Mouse (Mus musculus): ENCODE data around the gene Qprt.

Gene Qprt

DNA sequence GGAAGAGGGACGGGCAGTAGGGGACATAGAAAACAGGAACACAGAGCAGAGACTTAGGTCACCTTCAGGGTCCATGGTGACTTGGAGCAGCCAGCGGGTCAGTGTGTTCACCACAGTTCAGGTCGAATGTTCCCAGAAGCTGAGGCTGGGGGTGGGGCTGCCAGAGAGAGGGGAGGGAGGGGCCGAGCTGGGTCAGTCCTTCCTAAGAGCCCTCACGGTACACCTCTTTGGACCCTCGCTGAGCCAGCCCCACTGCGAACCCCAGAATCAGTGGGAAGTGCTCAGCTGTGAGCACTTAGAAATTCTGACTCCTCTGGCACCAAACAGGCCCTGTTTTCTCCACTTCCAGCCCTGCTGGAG, at the start of gene Qprt:
TSS of gene Qprt (minus strand) at position 316 of the 360 bp plus-strand sequence.
- 50% methylated on average over 7 of the region's 7 CpGs for WGBS

DNA sequence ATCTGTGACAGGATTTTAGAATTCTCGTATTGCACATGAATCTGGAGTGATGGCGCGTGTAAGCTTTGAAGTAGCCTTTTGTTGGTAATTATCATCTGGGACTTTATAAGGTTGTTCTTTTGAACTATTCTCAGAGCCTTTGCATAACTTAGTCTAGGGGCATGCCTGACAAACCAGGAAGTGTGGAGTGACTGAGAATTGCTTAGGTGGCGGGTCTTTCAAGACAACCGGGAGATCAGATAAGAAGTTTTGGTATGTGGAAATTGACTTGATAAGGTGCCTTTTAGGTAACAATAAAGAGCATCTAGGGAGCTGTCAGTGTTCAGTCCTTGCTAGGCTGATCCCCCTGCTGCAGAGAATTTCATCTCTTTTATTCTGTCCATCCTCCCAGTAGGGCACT, 44.5 kb upstream of the Qprt start:
- 93% methylated on average over 5 of the region's 5 CpGs for WGBS

DNA sequence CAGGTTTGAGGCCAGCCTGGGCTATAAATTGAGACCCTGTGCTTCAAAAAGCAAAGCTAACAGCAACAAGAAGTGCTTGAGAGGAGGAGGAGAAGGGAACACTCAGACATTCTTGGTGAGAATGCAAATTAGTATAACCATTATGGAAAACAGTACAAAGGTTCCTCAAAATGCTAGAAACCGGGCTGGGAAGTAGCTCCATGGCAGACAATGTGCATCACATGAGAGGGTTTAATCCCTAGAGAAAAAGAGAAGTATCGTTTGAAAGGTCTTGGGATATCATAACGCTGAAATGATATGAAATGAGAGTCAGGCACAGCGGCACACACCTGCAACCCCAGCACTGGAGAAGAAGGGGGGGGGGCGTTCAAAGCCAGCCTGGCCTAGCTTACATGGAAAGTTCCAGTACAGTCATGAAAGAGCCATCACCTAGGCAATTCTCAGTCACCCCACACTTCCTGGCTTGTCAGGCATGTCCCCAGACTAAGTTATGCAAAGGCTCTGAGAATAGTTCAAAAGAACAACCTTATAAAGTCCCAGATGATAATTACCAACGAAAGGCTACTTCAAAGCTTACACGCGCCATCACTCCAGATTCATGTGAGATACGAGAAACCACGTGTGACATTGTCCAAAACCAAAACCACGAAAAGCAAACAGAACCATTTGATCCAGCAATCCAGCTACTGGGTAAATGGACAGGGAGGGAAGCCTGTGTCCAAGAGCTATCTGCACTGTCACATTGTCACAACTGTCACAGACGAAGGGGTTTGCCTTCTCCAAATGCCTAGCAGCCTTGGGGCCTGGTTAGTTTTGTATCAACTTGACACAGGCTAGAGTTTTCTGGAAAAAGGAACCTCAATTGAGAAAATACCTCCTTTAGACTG, 43.8 kb upstream of the Qprt start:
- WGBS, result 91% methylated on average over 12 of the region's 12 CpGs

DNA sequence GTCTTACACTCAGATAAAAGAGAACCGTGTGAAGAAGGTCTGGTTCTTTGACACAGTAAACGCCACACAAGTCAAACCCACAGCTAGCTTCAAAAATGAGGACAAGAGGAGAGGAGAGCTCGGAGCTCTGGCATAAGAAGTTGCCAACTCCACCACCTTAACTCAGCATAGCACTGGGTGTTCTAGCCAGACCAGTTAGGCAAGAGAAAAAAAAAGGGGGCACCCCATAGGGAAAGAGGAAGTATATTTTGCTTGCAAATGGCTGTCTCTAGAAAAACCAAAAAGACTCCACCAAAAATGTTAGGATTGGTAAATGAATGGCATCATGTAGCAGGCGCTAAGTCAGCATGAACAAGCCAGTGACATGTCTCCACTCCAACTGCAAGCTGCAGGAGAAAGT, 42.0 kb upstream of the Qprt start:
- WGBS, result 87% methylated on average over 4 of the region's 4 CpGs

DNA sequence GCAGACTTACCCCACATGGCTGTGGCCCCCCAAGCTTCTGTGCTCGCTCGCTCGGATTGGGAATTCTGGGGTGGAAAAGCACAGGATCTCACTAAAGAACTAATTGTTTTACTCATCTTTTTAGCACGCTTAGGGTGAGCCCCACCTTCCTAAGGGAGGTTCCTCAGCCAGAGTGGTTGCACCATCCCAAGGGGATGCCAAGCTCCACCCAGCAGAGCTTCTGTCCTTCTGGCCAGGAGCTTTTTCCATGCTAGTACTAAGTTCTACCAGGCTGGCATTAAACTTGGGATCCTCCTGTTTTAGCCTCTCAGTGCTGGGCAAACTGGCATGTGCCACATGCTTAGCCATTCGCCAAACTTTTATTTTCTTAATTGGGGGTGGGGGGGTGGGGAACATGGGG, 40.5 kb upstream of the Qprt start:
- 82% methylated on average over 5 of the region's 5 CpGs for WGBS

DNA sequence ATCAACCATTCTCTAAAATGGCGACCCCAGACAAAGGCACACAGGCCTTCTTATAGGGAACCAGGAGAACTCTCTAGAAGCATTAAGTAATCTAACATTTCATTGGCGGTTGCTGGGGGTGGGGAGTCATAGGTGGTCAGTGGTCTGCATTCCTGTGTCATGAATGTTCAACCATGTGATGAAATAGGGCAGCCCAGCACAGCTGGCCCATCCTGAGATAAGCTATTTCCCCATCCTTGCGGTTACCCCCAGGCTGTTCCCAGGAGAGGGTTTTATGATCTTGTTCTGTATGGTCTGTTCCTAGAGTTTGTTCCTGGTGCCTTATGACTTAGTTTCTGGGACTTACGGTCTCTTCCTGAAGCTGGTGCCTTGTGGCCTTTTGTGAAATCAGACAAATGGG, 35.5 kb upstream of the Qprt start:
- WGBS, result 93% methylated on average over 4 of the region's 4 CpGs

DNA sequence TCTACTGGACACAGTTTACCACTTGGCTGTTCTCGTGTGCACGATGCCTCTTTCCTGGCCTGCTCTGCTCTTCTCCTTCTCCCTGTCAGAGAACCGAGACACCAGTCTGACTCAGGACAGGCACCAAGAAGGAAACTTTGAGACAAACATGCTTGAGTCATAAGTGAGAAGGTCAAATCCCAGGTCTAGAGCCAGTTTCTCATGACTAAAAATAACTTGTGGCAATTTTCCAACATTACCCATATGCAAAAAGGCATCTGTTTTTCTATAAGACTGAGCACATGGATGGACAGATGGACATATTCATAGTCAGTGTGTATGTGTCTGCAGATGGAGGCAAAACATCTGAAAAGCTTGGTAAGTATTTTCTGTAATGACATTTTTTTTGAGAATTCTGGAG, 31.5 kb upstream of the Qprt start:
- WGBS, result 82% methylated on average over 3 of the region's 3 CpGs

DNA sequence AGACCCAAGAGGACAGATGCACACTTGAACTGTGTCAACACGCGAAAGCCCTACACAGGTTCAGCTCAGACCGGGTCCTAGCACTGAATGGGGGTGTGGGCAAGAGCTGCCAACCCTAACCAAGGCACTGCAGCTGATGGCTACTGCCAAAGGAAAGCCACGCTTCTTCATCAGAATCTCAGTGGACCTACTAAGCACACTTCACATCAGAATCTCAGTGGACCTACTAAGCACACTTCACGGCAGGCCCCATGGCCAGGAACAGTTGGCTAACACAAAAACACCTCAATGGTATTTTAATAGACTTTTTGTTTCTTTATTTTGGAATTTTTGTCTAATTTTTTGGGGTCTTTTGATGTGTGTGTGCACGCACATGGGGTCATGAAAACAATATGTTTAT, 30.4 kb upstream of the Qprt start:
- WGBS, result 94% methylated on average over 6 of the region's 6 CpGs

DNA sequence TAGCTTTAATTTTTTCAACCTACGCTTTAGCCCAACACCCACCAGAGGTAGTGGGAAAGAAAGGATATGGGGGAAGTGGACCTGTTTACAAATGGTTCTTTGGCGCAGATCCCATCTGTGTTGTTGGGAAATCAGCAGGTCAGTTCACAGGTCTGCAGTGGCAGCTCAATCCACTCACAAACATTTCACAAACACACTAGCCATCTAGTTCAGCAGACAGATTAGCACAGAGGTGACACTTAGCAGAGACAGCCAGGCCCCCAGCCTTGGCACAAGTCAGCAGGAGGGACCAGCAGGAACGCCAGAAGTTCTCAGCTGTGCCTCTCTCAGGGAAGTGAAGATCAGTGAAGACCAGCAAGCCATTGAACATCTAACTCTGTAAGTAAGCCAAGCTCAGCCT, 25.9 kb upstream of the Qprt start:
- 74% methylated on average over 3 of the region's 3 CpGs for WGBS

DNA sequence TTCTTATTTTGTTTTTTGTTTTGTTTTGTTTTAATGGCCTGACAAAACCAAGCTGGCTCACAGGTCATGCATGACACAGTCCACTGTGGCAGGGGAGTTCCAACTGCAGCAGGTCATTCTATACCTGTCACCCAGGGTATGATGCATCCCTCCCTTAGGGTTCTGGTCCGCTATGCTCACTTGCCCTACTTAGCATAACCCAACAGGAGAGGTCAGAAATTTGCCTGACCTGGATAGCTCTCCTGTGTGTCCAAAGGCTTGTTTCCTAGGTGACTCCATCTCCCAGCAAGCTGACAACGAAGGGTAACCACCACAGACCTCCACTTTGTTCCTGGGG, 24.2 kb upstream of the Qprt start:
- WGBS, result 80% methylated on average over 2 of the region's 2 CpGs

DNA sequence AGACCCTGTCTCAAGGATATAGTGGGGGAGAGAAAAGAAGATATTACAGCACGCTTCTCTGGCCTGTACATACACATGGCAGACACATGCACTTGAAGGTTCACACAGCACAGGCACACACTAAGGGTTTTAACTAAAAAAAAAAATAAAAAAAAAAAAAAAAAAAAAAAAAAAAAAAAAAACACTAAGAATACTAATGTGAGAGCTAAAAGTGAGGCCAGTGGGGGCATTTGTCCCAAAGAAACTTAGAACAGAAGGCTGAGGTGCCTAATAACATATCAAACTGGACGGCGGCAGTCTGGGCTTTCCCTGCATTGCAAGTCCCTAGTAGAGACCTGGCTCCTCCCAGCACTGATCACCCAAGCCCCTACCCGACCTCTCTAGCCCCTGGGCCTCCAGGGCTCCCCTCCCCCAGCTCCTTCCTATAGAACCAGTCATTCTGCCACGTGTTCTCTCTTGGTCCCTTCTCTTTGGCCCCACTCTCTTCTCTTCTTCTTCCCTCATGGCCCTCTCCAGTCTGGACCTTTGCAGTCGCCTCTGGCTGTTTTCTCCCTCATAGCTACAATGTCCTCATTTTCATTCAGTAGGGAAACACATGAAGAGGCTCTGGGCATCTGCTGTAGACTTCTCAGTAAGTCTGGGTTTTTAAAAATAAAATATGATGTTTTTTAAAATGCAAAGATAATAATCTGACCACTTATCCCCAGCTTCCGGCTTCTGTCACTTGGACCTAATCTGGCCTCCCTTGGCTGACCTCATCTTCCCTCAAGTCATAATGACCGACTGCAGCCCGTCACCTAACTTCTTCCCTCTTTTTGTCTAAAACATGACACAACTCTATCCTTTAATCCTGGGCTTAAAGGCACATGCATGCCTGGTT, 23.6 kb upstream of the Qprt start:
- 70% methylated on average over 9 of the region's 9 CpGs for WGBS

DNA sequence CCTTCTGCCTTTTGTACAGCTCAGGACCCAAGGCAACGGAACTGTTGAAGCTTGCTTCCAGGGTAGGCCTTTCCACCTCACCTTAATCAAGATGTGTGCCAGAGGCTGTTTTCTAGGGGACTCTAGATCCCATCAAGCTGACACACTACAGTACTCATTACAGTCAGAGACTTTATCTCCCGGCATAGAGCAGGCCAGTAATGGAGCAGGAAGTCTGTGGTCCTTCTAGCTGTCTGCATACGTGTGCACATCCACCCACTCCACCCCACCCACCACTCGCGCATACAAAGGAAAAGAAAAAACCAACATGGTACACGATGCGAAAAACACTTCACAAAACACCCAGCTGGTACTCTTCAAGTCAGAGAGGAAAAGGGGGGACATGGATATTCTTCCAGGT, 22.4 kb upstream of the Qprt start:
- WGBS, result 87% methylated on average over 7 of the region's 7 CpGs

DNA sequence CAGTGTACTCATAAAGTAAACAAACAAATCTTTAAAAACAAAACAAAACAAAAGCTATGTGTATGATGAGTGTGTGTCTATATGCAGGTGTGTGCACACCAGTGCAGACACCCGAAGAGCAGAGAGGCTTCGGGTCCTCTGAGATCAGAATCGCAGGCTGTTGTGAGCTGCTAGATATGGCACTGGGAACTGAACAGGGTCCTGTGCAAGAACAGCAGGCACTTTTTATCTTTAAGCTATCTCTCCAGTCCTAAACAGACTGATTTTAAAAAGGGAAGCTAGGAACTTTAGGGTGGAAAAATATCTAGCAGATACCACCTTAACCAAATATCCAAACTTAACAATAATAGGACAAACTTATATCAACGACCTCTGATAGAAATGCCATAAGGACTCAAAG, 20.6 kb upstream of the Qprt start:
- 90% methylated on average over 4 of the region's 4 CpGs for WGBS

DNA sequence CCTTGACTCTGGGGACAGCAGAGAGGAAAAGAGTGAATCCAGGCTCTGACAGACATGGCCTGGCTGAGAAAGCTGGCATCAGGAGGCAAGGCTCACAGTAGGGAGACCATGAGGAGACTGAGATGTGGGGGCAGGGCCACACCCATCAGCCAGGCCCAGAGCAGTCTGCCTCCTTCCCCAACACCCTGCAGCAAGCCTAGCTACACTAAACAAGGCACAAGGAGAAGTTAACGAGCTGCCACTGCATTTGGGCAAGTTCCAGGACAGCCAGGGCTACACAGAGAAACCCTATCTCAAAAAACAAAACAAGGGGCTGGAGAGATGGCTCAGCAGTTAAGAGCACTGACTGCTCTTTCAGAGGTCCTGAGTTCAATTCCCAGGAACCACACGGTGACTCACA, 20.2 kb upstream of the Qprt start:
- WGBS, result 47% methylated on average over 2 of the region's 2 CpGs

DNA sequence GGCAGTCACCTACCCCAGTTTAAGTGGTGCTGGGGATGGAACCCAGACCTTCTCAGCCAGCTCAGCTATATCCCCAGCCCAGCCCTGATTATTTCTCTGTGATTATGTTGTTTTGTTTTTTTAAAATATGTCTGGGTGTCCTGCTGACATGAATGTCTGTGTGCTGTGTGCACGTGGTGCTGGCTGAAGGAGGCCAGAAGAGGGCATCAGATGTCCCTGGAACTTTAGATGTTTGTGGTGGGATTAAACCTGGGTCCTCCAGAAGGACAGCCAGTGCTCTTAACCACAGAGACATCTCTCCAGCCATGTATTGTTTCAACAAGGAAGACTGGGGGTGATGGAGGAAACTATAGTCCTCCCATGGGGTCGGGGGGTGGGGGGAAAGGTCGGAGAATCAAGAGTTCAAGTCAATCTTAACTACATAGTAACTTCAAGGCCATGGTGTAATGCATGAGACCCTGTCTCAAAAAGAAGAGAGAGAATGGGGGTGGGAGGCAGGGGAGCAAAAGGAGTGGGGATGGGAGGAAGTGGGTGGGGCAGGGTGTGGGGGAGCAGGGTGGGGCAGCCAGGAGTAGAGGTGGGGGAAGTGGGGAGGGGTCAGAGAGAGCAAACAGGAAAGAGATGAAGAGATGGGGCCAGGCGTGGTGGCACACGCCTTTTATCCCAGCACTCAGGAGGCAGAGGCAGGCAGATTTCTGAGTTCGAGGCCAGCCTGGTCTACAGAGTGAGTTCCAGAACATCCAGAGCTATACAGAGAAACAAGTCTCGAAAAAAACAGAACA, 18.8 kb upstream of the Qprt start:
- 60% methylated on average over 7 of the region's 7 CpGs for WGBS

DNA sequence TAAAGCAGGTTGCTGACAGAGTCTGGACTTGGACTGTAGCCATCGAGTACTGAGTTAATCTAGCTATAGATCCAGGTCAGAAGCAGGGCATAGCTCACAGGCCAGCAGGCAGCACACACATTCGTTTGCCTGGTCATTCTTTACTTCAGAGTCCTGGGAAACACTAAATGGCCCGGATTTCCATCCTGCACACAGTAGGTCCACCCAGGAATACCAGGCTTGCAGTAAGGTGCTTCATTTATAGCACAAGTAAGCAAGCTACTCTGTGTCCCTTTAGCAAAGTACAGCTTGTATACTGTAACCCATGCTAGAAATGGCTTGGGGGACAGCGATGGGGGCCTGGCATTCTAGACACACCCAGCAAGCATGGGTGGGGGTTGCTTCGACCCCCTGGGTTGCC, 17.5 kb upstream of the Qprt start:
- WGBS, result 50% methylated on average over 5 of the region's 5 CpGs

DNA sequence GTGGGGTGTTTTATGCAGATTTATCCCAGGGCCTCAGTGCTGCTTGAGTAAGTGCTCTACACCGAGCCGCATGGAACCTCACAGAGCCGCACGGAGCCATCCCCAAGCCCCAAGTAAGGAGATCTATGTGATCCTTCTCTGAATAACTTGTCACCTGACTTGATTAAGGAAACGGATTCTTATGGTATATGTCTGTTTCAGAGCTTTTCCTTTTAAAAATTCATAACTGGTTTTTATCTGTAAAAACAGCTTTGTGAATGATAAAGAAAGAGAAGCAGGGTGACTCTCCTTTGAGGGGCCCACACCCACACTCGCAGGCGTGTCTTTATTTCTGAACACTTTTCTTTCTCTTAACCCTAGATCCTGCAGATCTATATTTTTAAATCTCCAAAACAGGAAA, 17.1 kb upstream of the Qprt start:
- 67% methylated on average over 7 of the region's 7 CpGs for WGBS

DNA sequence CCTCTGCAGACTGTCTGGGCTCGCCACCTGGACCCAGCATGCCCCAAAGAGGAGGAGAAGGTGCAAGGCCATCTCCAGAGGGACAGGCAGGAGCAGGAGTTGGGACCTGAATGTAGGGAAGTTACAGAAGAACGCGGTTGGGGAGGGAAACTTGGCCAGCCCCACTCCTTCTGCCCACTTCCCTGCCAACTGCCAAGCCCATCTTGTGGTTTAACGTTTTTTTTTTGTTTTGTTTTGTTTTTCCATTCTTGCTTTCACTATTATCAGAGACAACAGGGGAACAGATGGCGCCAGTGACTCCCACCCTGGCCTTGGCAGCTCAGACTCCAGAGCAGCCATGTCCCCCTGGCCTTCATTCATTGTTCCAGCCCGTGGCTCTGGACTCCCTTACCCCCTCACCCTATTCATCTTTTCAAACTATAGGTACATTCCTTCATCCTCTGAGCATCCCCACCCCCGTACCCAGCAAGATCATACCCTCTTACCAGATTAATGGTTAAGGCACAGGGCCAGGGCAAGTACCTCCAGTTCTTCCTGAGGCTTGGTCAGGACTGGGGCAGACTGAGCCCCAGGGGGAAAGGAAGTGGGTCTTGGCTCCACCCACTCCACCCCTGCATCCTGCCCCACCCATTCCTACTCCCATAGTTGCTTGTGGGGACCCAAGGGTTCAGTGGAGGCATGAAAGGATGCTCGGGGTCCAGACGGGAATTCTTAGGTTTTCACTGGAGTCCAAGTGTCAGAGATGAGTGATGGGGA, 15.4 kb upstream of the Qprt start, which contains the start of gene Spn:
TSS of gene Spn (minus strand) at position 562 of the 756 bp plus-strand sequence.
- 60% methylated on average over 9 of the region's 9 CpGs for WGBS

DNA sequence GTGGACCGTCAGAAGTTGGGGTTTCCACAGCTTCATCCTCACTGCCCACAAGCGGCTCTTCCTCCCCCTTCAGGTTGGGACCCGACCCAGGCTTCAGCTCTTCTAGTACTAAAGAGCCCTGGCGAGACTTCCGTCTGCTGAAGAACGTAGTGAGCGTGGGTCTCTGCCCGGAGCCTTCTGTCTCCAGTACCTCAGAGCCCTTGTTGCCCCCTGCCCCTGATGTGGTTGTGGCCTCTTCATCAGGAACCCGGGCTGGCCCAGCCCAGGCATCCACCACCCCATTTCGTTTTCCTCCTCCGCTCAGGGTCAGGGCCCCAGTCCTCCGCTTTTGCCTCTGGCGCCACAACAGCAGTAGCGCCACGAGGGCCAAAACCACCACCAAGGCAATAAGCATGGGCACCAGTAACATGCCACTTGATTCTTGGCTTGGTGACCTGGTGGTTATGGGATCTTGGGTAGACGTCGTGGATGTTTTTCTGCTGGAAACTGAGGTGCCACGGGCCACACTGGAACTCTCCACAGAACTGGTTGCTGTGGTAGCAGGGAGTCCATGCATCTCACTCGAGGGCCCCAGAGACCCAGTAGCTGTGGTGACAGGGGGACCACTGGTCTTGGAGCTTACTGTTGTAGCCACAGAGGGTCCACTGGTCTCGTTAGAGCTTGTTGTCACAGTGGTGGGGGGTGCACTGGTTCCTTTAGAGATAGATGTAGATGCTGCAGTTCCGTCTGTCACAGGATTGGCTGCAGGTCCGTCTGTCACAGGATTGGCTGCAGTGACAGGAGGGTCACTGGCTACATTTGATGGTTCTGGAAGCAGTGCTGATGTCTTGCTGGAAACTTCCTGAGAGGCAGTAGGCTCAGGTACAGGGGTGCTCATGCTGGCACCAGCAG, 14.4 kb upstream of the Qprt start:
- 90% methylated on average over 22 of the region's 22 CpGs for WGBS

DNA sequence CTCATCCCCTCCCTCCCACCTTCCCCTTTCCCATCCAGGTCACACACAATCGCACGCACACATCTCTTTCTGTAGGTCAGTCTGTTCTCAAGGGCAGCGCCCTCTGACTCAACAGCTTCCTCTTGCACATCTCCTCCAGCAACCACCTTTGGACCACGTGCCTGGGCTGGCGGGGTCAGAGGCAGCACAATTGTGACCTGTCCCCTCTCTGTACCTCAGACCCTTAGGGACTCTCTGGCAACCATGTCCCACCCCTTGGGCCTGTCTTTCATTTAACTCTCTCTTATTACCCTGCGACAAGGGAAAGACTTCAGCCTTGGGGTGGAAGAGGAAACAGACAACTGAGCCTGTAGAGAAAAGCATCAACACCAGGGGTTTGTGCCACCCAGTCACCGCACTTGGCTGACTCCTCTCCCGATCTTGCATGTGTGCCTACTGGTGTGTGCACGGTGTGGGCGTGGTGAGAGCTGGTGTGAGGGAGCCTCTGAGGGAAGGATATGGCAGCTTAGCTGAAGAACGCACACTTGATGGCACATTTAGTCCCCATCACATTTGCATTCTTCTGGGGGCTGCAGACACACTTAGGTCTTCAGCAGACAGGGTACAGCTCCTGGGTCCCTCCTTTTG, 12.9 kb upstream of the Qprt start:
- WGBS, result 71% methylated on average over 11 of the region's 11 CpGs
